Mouse (Mus musculus): ENCODE data around the gene Bik.

GRCm38 (mm10) chr15:83568544-83568943 is 41.9 kb downstream of the Bik start:
- TF ChIP-seq CTCF (IDR thresholded peaks at IDR 0.05; ENCODE audit: borderline replicate concordance, extremely low read depth, insufficient read depth, insufficient read length) (no peak), POLR2A (IDR thresholded peaks at IDR 0.05; ENCODE audit: borderline replicate concordance, extremely low read depth, insufficient read depth, insufficient read length, poor library complexity, severe bottlenecking) (no peak)

Measured in brain, embryonic 14.5 days (tissue).